Mouse (Mus musculus) lung, adult 2 months (tissue): ENCODE measurements around the gene Gba.

Experiments used
- CTCF ChIP-seq: fragments of 200-500 bp; IDR thresholded peaks from 2 replicates; pipeline ENCODE4 v1.5.1; 2011; ENCODE audit warnings: mild to moderate bottlenecking, low read length, control low read depth; ENCODE audit not compliant: insufficient read depth
- POLR2A ChIP-seq: fragments of 200-500 bp; IDR thresholded peaks from 2 replicates; pipeline ENCODE4 v1.6.1; 2011; ENCODE audit warnings: low read depth, mild to moderate bottlenecking, control low read depth, low read length, borderline replicate concordance; ENCODE audit errors: extremely low read depth

- TF ChIP-seq CTCF (peak; percentile 96), POLR2A (peak; percentile 65; the same call in 1 of the 2 replicates)
Measured at GRCm38 (mm10) chr3:89246261-89247100, 43.8 kb downstream of the Gba start, which contains the start of gene Trim46.
